Mouse (Mus musculus): ENCODE measurements around the gene D630003M21Rik. TPM values are rescaled to one million over a fixed set of nuclear protein-coding genes. Genes with fewer than 3 reads are reported as not detected.

The D630003M21Rik gene
- total RNA-seq, 4 experiments from 2014 or later = 4.7 to 6.3 (median 5.5) TPM

- peak; percentile 48 for DNase-seq (ENCODE audit: low spot score)
Measured at GRCm38 (mm10) chr2:158141271-158141670, 87.8 kb downstream of the D630003M21Rik start.

- DNase-seq (ENCODE audit: low spot score) = no peak
Measured at GRCm38 (mm10) chr2:158140664-158141063, 88.4 kb downstream of the D630003M21Rik start.

GRCm38 (mm10) chr2:158139628-158140027 lies 89.4 kb downstream of the D630003M21Rik start:
- DNase-seq (ENCODE audit: low spot score) = peak; percentile 83

- no peak for DNase-seq (ENCODE audit: low spot score)
Measured at GRCm38 (mm10) chr2:158138778-158139177, 90.2 kb downstream of the D630003M21Rik start.

- DNase-seq (ENCODE audit: low spot score) = no peak
Measured at GRCm38 (mm10) chr2:158137771-158138170, 91.3 kb downstream of the D630003M21Rik start.

- DNase-seq (ENCODE audit: low spot score) = peak; percentile 68
Measured at GRCm38 (mm10) chr2:158136205-158136604, 92.8 kb downstream of the D630003M21Rik start.

GRCm38 (mm10) chr2:158133050-158133449 lies 96.0 kb downstream of the D630003M21Rik start:
- no peak for DNase-seq (ENCODE audit: low spot score)

Small RNA genes within 50 kb of the gene (microRNA-seq; reads per million reads assigned to microRNA genes)
- gene Mir7685 = not detected

Other genes starting within 250 kb of the D630003M21Rik start
- gene Tti1, start 200.8 kb downstream of the D630003M21Rik start, total RNA-seq (2022) = 10 to 100 TPM; 22.4 to 35.4 (median 29.9) TPM
- gene Rprd1b, start 200.7 kb downstream of the D630003M21Rik start, total RNA-seq (2022) = 10 to 100 TPM; 25.3 to 30.1 (median 28.6) TPM
- 100 to 1,000 TPM; 211 to 296 (median 238) TPM for gene Tgm2, start 82.8 kb downstream of the D630003M21Rik start, total RNA-seq (2022)
- gene Bpi, start 28.9 kb upstream of the D630003M21Rik start, total RNA-seq (2022) = not detected
- 1 to 10 TPM; 3.7 to 7.8 (median 5.6) TPM for gene Lbp, start 77.3 kb upstream of the D630003M21Rik start, total RNA-seq (2022)
- gene Snhg11, start 146.4 kb upstream of the D630003M21Rik start, total RNA-seq (2022) = under 1 TPM; 0.19 to 0.47 (median 0.25) TPM
- gene Ralgapb, start 180.6 kb upstream of the D630003M21Rik start, total RNA-seq (2022) = 10 to 100 TPM; 35.3 to 41.3 (median 38.6) TPM

Data from heart, adult 8-10 months (tissue).